Mouse (Mus musculus): ENCODE results near the gene Lhx6.

GRCm38 (mm10) chr2:36129051-36129450 is 23.8 kb upstream of the Lhx6 start:
- TF ChIP-seq CTCF (IDR thresholded peaks at IDR 0.05; ENCODE audit: borderline replicate concordance, insufficient read depth, low read length) (no peak), POLR2A (IDR thresholded peaks at IDR 0.05; ENCODE audit: low read depth, low read length) (no peak)
